Mouse (Mus musculus): ENCODE results near the gene Dclk1. TPM values are rescaled to one million over a fixed set of nuclear protein-coding genes. Genes with fewer than 3 reads are reported as not detected.

Gene Dclk1
- polyA plus RNA-seq, 1 experiment from 2014 or later = 4.4 TPM

DNA sequence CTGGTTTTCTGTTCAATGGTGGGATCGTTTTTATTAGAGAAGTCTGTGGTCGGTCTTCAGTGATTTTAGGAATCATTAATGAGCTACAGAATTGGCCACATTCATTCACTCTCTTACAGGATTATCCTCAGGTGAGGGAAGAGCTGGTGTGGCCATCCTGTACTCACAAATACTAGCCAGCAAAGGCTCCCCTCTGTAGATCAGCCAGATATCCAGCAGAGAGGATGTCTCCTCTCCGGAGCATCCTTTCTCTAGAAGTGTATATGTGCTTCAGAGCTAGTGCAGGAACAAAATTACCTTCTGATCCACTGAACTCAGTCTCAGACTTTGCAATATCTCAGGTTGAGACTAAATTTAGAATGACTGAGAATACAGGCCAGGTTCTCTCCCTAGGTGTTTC lies 222.1 kb downstream of the Dclk1 start:
- Histone ChIP-seq H3K9ac (ENCODE audit: low read length) (no peak overlapping the region), H3K36me3 (ENCODE audit: control insufficient read depth, insufficient read depth, low read length) (no peaks in the 10 kb centered on the region), H3K4me3 (ENCODE audit: low read depth, low read length) (no peak overlapping the region), H3K27ac (replicated peaks) (no peak overlapping the region), H3K9me3 (ENCODE audit: control insufficient read depth, low read length) (no peaks in the 10 kb centered on the region), H3K27me3 (ENCODE audit: control insufficient read depth, insufficient read depth, low read length) (no peaks in the 10 kb centered on the region), H3K4me1 (replicated peaks; ENCODE audit: control insufficient read depth, insufficient read depth) (0 out of 2 replicates have a peak, but pooled peaks cover 2% of the 10 kb centered on the region), H3K4me2 (replicated peaks; ENCODE audit: low read depth) (no peak overlapping the region)
- DNase-seq (ENCODE audit: low spot score) (no peak), ATAC-seq (ENCODE audit: low FRiP score, low TSS enrichment) (no peak)
- TF ChIP-seq EP300 (optimal IDR thresholded peaks at IDR 0.05) (no peak), CTCF (IDR thresholded peaks at IDR 0.05; ENCODE audit: low read depth) (no peak)
- WGBS = 78% methylated on average over 3 of the region's 3 CpGs

DNA sequence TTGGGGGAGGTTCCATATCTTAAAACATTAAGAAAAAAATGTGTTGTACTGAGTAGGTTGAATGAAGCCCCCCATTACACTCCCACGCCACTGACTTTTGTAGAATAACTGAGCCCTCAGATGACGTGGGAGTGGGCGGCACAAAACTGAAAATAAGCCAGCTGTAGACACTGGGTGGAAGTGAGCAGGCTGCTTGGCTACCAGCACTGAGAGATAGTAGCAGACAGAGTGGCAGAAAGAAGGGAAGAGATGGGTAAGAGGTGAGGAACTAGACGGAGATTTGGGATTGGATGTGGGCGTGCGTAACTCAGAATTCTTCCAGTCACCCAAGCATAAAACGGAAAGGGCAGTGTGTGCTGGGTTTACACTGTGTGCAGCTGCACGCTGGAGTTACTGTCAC lies 223.6 kb downstream of the Dclk1 start:
- Histone ChIP-seq H3K9me3 (ENCODE audit: control insufficient read depth, low read length) (no peaks in the 10 kb centered on the region), H3K4me3 (ENCODE audit: low read depth, low read length) (no peak overlapping the region), H3K9ac (ENCODE audit: low read length) (no peak overlapping the region), H3K27ac (replicated peaks) (no peak overlapping the region), H3K27me3 (ENCODE audit: control insufficient read depth, insufficient read depth, low read length) (no peaks in the 10 kb centered on the region), H3K4me2 (replicated peaks; ENCODE audit: low read depth) (no peak overlapping the region), H3K36me3 (ENCODE audit: control insufficient read depth, insufficient read depth, low read length) (no peaks in the 10 kb centered on the region), H3K4me1 (replicated peaks; ENCODE audit: control insufficient read depth, insufficient read depth) (0 out of 2 replicates have a peak, but pooled peaks cover 2% of the 10 kb centered on the region)
- TF ChIP-seq EP300 (optimal IDR thresholded peaks at IDR 0.05) (no peak), CTCF (IDR thresholded peaks at IDR 0.05; ENCODE audit: low read depth) (no peak)
- WGBS = 78% methylated on average over 8 of the region's 8 CpGs
- ATAC-seq (ENCODE audit: low FRiP score, low TSS enrichment) (no peak), DNase-seq (ENCODE audit: low spot score) (no peak)

GRCm38 (mm10) chr3:55466348-55466747 lies 224.2 kb downstream of the Dclk1 start:
- ATAC-seq (ENCODE audit: low FRiP score, low TSS enrichment) (no peak), DNase-seq (ENCODE audit: low spot score) (no peak)
- TF ChIP-seq CTCF (IDR thresholded peaks at IDR 0.05; ENCODE audit: low read depth) (0 out of 2 replicates have a peak, but pooled peaks have one; percentile 7), EP300 (optimal IDR thresholded peaks at IDR 0.05) (no peak)
- no peak overlapping the region for H3K4me3 ChIP-seq (ENCODE audit: low read depth, low read length)
- 0 out of 2 replicates have a peak, but pooled peaks cover 2% of the 10 kb centered on the region for H3K4me1 ChIP-seq (replicated peaks; ENCODE audit: control insufficient read depth, insufficient read depth)
- no peak overlapping the region for H3K4me2 ChIP-seq (replicated peaks; ENCODE audit: low read depth)
- no peaks in the 10 kb centered on the region for H3K9me3 ChIP-seq (ENCODE audit: control insufficient read depth, low read length)
- no peaks in the 10 kb centered on the region for H3K27me3 ChIP-seq (ENCODE audit: control insufficient read depth, insufficient read depth, low read length)
- H3K36me3 ChIP-seq (ENCODE audit: control insufficient read depth, insufficient read depth, low read length) = no peaks in the 10 kb centered on the region
- no peak overlapping the region for H3K27ac ChIP-seq (replicated peaks)
- WGBS = 74% methylated on average over 9 of the region's 9 CpGs
- no peak overlapping the region for H3K9ac ChIP-seq (ENCODE audit: low read length)

- Histone ChIP-seq H3K9ac (ENCODE audit: low read length) (no peak within 1 kb of the TSS), H3K4me3 (ENCODE audit: low read depth, low read length) (no peak within 1 kb of the TSS), H3K4me2 (replicated peaks; ENCODE audit: low read depth) (no peak within 1 kb of the TSS), H3K36me3 (ENCODE audit: control insufficient read depth, insufficient read depth, low read length) (no peaks in the 10 kb centered on the region), H3K9me3 (ENCODE audit: control insufficient read depth, low read length) (no peaks in the 10 kb centered on the region), H3K27me3 (ENCODE audit: control insufficient read depth, insufficient read depth, low read length) (no peaks in the 10 kb centered on the region), H3K27ac (replicated peaks) (no peak within 1 kb of the TSS), H3K4me1 (replicated peaks; ENCODE audit: control insufficient read depth, insufficient read depth) (no peaks in the 10 kb centered on the region)
- WGBS = 75% methylated on average over 2 of the region's 2 CpGs
- DNase-seq (ENCODE audit: low spot score) = no peak
- no peak for ATAC-seq (ENCODE audit: low FRiP score, low TSS enrichment)
- no peak for TF ChIP-seq CTCF (IDR thresholded peaks at IDR 0.05; ENCODE audit: low read depth)
- no peak for TF ChIP-seq EP300 (optimal IDR thresholded peaks at IDR 0.05)
These were observed 229.9 kb downstream of the Dclk1 start, which contains the start of gene Gm21954 for GRCm38 (mm10) chr3:55472110-55472509. TSS of gene Gm21954 (minus strand) at chr3:55472210.

DNA sequence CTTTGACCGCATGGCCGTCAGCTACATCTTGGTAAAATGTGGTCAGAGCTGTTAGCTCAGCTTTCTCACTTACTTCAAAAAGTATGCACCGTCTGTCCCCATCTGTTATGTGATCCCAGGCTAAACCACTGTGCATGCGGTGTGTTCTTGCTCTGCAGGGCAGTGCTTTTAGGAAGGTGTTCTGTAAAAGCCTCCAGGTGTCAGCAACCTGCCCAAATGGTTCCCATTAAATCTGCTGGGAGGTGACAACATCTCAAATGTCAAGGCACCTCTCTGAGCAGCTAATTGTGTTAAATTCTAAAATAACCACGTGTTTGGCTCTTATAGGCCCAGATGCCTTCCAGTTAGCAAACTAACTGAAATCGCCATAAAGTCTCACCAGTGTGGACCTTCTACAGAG lies 231.0 kb downstream of the Dclk1 start:
- WGBS = 67% methylated on average over 6 of the region's 6 CpGs
- H3K9ac ChIP-seq (ENCODE audit: low read length) = no peak overlapping the region

DNA sequence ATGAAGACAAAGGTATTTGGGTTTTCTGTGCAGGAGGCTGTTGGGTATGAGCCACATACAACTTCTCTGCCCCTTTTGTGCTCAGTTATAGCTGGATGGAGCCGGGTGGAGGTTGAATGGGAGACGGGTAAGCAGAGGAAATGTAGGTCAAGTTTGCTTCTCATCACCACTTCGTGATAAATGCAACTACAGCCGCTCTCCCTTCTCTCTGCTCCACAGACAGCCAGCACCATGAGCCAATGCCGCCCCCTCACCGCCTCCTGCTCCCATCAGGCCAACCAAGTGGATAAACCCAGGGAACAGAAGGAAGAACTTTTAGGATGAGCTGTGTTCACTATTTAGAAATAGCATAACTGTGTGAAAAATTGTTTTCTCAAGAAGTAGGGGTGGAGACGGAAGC lies 234.5 kb downstream of the Dclk1 start:
- 86% methylated on average over 7 of the region's 7 CpGs for WGBS
- TF ChIP-seq CTCF (IDR thresholded peaks at IDR 0.05; ENCODE audit: low read depth) = no peak
- TF ChIP-seq EP300 (optimal IDR thresholded peaks at IDR 0.05) = no peak
- Histone ChIP-seq H3K9ac (ENCODE audit: low read length) (no peak overlapping the region), H3K4me2 (replicated peaks; ENCODE audit: low read depth) (no peak overlapping the region), H3K27ac (replicated peaks) (no peak overlapping the region), H3K9me3 (ENCODE audit: control insufficient read depth, low read length) (no peaks in the 10 kb centered on the region), H3K27me3 (ENCODE audit: control insufficient read depth, insufficient read depth, low read length) (no peaks in the 10 kb centered on the region), H3K36me3 (ENCODE audit: control insufficient read depth, insufficient read depth, low read length) (no peaks in the 10 kb centered on the region), H3K4me1 (replicated peaks; ENCODE audit: control insufficient read depth, insufficient read depth) (no peaks in the 10 kb centered on the region), H3K4me3 (ENCODE audit: low read depth, low read length) (no peak overlapping the region)
- no peak for ATAC-seq (ENCODE audit: low FRiP score, low TSS enrichment)
- DNase-seq (ENCODE audit: low spot score) = no peak

More for the DNA sequence above, 231.0 kb downstream of the Dclk1 start:
- Histone ChIP-seq H3K27ac (replicated peaks) (no peak overlapping the region), H3K4me2 (replicated peaks; ENCODE audit: low read depth) (no peak overlapping the region), H3K4me1 (replicated peaks; ENCODE audit: control insufficient read depth, insufficient read depth) (no peaks in the 10 kb centered on the region), H3K36me3 (ENCODE audit: control insufficient read depth, insufficient read depth, low read length) (no peaks in the 10 kb centered on the region), H3K27me3 (ENCODE audit: control insufficient read depth, insufficient read depth, low read length) (no peaks in the 10 kb centered on the region), H3K9me3 (ENCODE audit: control insufficient read depth, low read length) (no peaks in the 10 kb centered on the region), H3K4me3 (ENCODE audit: low read depth, low read length) (no peak overlapping the region)
- no peak for DNase-seq (ENCODE audit: low spot score)
- ATAC-seq (ENCODE audit: low FRiP score, low TSS enrichment) = no peak
- TF ChIP-seq CTCF (IDR thresholded peaks at IDR 0.05; ENCODE audit: low read depth) = no peak
- TF ChIP-seq EP300 (optimal IDR thresholded peaks at IDR 0.05) = no peak
